Mouse (Mus musculus): Measurements from ENCODE around the gene Tead1. TPM values are rescaled to one million over a fixed set of nuclear protein-coding genes. Genes with fewer than 3 reads are reported as not detected.
"Not testable (repeated sequence)": the region's sequence is repeated elsewhere in the genome, so short reads cannot be mapped to it uniquely, and the experiment has no call there.

Gene Tead1
- polyA plus RNA-seq, 1 experiment from 2014 or later = 2.1 TPM

GRCm38 (mm10) chr7:112917613-112918278, 238.6 kb downstream of the Tead1 start:
- 43% methylated on average over 10 of the region's 10 CpGs for WGBS (ENCODE audit: insufficient replicate concordance)
- ATAC-seq (peak; percentile 84), DNase-seq (no peak)
- H3K4me1 ChIP-seq (ENCODE audit: insufficient read depth) = no peaks in the 10 kb centered on the region
- H3K27ac ChIP-seq (ENCODE audit: low read depth) = no peak overlapping the region
- TF ChIP-seq CTCF (IDR thresholded peaks at IDR 0.05; ENCODE audit: low read depth) (no peak), EP300 (IDR thresholded peaks at IDR 0.05; ENCODE audit: low read depth) (no peak)
- no peaks in the 10 kb centered on the region for H3K9me3 ChIP-seq (ENCODE audit: low read length)
- H3K4me2 ChIP-seq (ENCODE audit: low read depth, low read length) = peak overlapping the region; percentile 32; the same call in 1 of the 2 replicates
- H3K36me3 ChIP-seq (replicated peaks; ENCODE audit: insufficient read depth, low read length) = no peaks in the 10 kb centered on the region
- no peak overlapping the region for H3K9ac ChIP-seq (replicated peaks)
- no peak overlapping the region for H3K4me3 ChIP-seq (ENCODE audit: low read depth, low read length)
- 0 out of 2 replicates have a peak, but pooled peaks cover 3% of the 10 kb centered on the region for H3K27me3 ChIP-seq (ENCODE audit: insufficient read depth, low read length)

GRCm38 (mm10) chr7:112918279-112918991, 239.3 kb downstream of the Tead1 start:
- ATAC-seq = peak; percentile 69
- WGBS (ENCODE audit: insufficient replicate concordance) = 58% methylated on average over 22 of the region's 22 CpGs

GRCm38 (mm10) chr7:112919845-112920244, 240.7 kb downstream of the Tead1 start:
- DNase-seq = peak; percentile 47
- Histone ChIP-seq H3K27me3 (ENCODE audit: insufficient read depth, low read length) (0 out of 2 replicates have a peak, but pooled peaks cover 3% of the 10 kb centered on the region), H3K36me3 (replicated peaks; ENCODE audit: insufficient read depth, low read length) (no peaks in the 10 kb centered on the region), H3K4me2 (ENCODE audit: low read depth, low read length) (no peak overlapping the region), H3K9ac (replicated peaks) (no peak overlapping the region), H3K27ac (ENCODE audit: low read depth) (no peak overlapping the region), H3K9me3 (ENCODE audit: low read length) (no peaks in the 10 kb centered on the region), H3K4me3 (ENCODE audit: low read depth, low read length) (no peak overlapping the region), H3K4me1 (ENCODE audit: insufficient read depth) (no peaks in the 10 kb centered on the region)
- ATAC-seq = no peak
- WGBS (ENCODE audit: insufficient replicate concordance) = under 1% methylated on average over 4 of the region's 4 CpGs
- TF ChIP-seq EP300 (IDR thresholded peaks at IDR 0.05; ENCODE audit: low read depth) = no peak
- peak; percentile 78 for TF ChIP-seq CTCF (IDR thresholded peaks at IDR 0.05; ENCODE audit: low read depth)

More at GRCm38 (mm10) chr7:112918279-112918991, 239.3 kb downstream of the Tead1 start:
- TF ChIP-seq CTCF (IDR thresholded peaks at IDR 0.05; ENCODE audit: low read depth) = no peak
- no peak for TF ChIP-seq EP300 (IDR thresholded peaks at IDR 0.05; ENCODE audit: low read depth)
- Histone ChIP-seq H3K27me3 (ENCODE audit: insufficient read depth, low read length) (0 out of 2 replicates have a peak, but pooled peaks cover 3% of the 10 kb centered on the region), H3K4me2 (ENCODE audit: low read depth, low read length) (peak overlapping the region; percentile 32; the same call in 1 of the 2 replicates), H3K9ac (replicated peaks) (no peak overlapping the region), H3K36me3 (replicated peaks; ENCODE audit: insufficient read depth, low read length) (no peaks in the 10 kb centered on the region), H3K27ac (ENCODE audit: low read depth) (no peak overlapping the region), H3K4me3 (ENCODE audit: low read depth, low read length) (no peak overlapping the region), H3K9me3 (ENCODE audit: low read length) (no peaks in the 10 kb centered on the region), H3K4me1 (ENCODE audit: insufficient read depth) (no peaks in the 10 kb centered on the region)
- DNase-seq = peak; percentile 33

- DNase-seq (no peak), ATAC-seq (no peak)
- H3K4me1 ChIP-seq (ENCODE audit: insufficient read depth) = no peaks in the 10 kb centered on the region
- H3K4me2 ChIP-seq (ENCODE audit: low read depth, low read length) = no peak overlapping the region
- no peak overlapping the region for H3K27ac ChIP-seq (ENCODE audit: low read depth)
- H3K9me3 ChIP-seq (ENCODE audit: low read length) = no peaks in the 10 kb centered on the region
- no peak overlapping the region for H3K9ac ChIP-seq (replicated peaks)
- no peak for TF ChIP-seq CTCF (IDR thresholded peaks at IDR 0.05; ENCODE audit: low read depth)
- WGBS (ENCODE audit: insufficient replicate concordance) = 59% methylated on average over 4 of the region's 4 CpGs
- no peak overlapping the region for H3K4me3 ChIP-seq (ENCODE audit: low read depth, low read length)
- H3K27me3 ChIP-seq (ENCODE audit: insufficient read depth, low read length) = 0 out of 2 replicates have a peak, but pooled peaks cover 3% of the 10 kb centered on the region
- H3K36me3 ChIP-seq (replicated peaks; ENCODE audit: insufficient read depth, low read length) = no peaks in the 10 kb centered on the region
These were observed 243.7 kb downstream of the Tead1 start for GRCm38 (mm10) chr7:112922801-112923200.

GRCm38 (mm10) chr7:112923712-112924111, 244.6 kb downstream of the Tead1 start:
- H3K27ac ChIP-seq (ENCODE audit: low read depth) = no peak overlapping the region
- 73% methylated on average over 3 of the region's 3 CpGs for WGBS (ENCODE audit: insufficient replicate concordance)
- H3K4me2 ChIP-seq (ENCODE audit: low read depth, low read length) = no peak overlapping the region
- H3K9ac ChIP-seq (replicated peaks) = no peak overlapping the region
- H3K9me3 ChIP-seq (ENCODE audit: low read length) = no peaks in the 10 kb centered on the region
- H3K36me3 ChIP-seq (replicated peaks; ENCODE audit: insufficient read depth, low read length) = no peaks in the 10 kb centered on the region
- TF ChIP-seq CTCF (IDR thresholded peaks at IDR 0.05; ENCODE audit: low read depth) (no peak), EP300 (IDR thresholded peaks at IDR 0.05; ENCODE audit: low read depth) (no peak)
- H3K4me3 ChIP-seq (ENCODE audit: low read depth, low read length) = no peak overlapping the region
- DNase-seq (no peak), ATAC-seq (no peak)
- no peaks in the 10 kb centered on the region for H3K4me1 ChIP-seq (ENCODE audit: insufficient read depth)
- H3K27me3 ChIP-seq (ENCODE audit: insufficient read depth, low read length) = no peaks in the 10 kb centered on the region

GRCm38 (mm10) chr7:112930669-112931068, 251.6 kb downstream of the Tead1 start:
- no peaks in the 10 kb centered on the region; the same call in 1 of the 2 replicates for H3K4me1 ChIP-seq (ENCODE audit: insufficient read depth)
- no peak overlapping the region for H3K4me2 ChIP-seq (ENCODE audit: low read depth, low read length)
- no peaks in the 10 kb centered on the region for H3K36me3 ChIP-seq (replicated peaks; ENCODE audit: insufficient read depth, low read length)
- 38% methylated on average over 7 of the region's 7 CpGs for WGBS (ENCODE audit: insufficient replicate concordance)
- no peak overlapping the region for H3K9ac ChIP-seq (replicated peaks)
- H3K4me3 ChIP-seq (ENCODE audit: low read depth, low read length) = no peak overlapping the region
- no peaks in the 10 kb centered on the region for H3K9me3 ChIP-seq (ENCODE audit: low read length)
- DNase-seq (no peak), ATAC-seq (no peak)
- no peak overlapping the region for H3K27ac ChIP-seq (ENCODE audit: low read depth)
- no peak for TF ChIP-seq CTCF (IDR thresholded peaks at IDR 0.05; ENCODE audit: low read depth)
- no peak for TF ChIP-seq EP300 (IDR thresholded peaks at IDR 0.05; ENCODE audit: low read depth)
- no peaks in the 10 kb centered on the region for H3K27me3 ChIP-seq (ENCODE audit: insufficient read depth, low read length)

GRCm38 (mm10) chr7:112935876-112936275, 256.8 kb downstream of the Tead1 start:
- H3K9ac ChIP-seq (replicated peaks); H3K27me3 ChIP-seq (ENCODE audit: insufficient read depth, low read length); H3K4me3 ChIP-seq (ENCODE audit: low read depth, low read length); H3K9me3 ChIP-seq (ENCODE audit: low read length); H3K4me2 ChIP-seq (ENCODE audit: low read depth, low read length); H3K36me3 ChIP-seq (replicated peaks; ENCODE audit: insufficient read depth, low read length); H3K27ac ChIP-seq (ENCODE audit: low read depth); H3K4me1 ChIP-seq (ENCODE audit: insufficient read depth); ATAC-seq; DNase-seq: not testable (repeated sequence)
- 29% methylated on average over 5 of the region's 5 CpGs for WGBS (ENCODE audit: insufficient replicate concordance)

Measured in liver, postnatal 0 days (tissue).